Mouse (Mus musculus) liver, embryonic 13.5 days (tissue): ENCODE measurements around the gene A430078G23Rik. TPM values are rescaled to one million over a fixed set of nuclear protein-coding genes. Genes with fewer than 3 reads are reported as not detected.

ENCODE experiments used
- ATAC-seq: fragments of 200-750 bp; cut with Nextera tagmentation; 2 replicates; pipeline ENCODE4 v1.8.0; 2017; ENCODE audit warnings: low read depth, mild to moderate bottlenecking, moderate number of reproducible peaks, moderate library complexity
- DNase-seq: peaks from one replicate; pipeline ENCODE4 v3.0.0; 2022
- H3K27ac ChIP-seq: fragments of 300-500 bp; sonication (generic); 2 replicates; pipeline ENCODE4 v1.5.1; 2015; ENCODE audit warnings: moderate library complexity, mild to moderate bottlenecking, inconsistent platforms
- H3K27me3 ChIP-seq: fragments of 300-500 bp; sonication (generic); 2 replicates; pipeline ENCODE4 v1.6.1; 2015; ENCODE audit warnings: mild to moderate bottlenecking, inconsistent platforms
- H3K36me3 ChIP-seq: fragments of 300-500 bp; sonication (generic); 2 replicates; pipeline ENCODE4 v1.6.1; 2015; ENCODE audit warnings: mild to moderate bottlenecking, inconsistent platforms
- H3K4me1 ChIP-seq: fragments of 300-500 bp; sonication (generic); replicated peaks from 2 replicates; pipeline ENCODE4 v1.6.1; 2015; ENCODE audit warnings: inconsistent platforms
- H3K4me2 ChIP-seq: fragments of 300-500 bp; sonication (generic); 2 replicates; pipeline ENCODE4 v1.6.1; 2015; ENCODE audit warnings: inconsistent platforms, mild to moderate bottlenecking, moderate library complexity
- H3K4me3 ChIP-seq: fragments of 300-500 bp; sonication (generic); replicated peaks from 2 replicates; pipeline ENCODE4 v1.5.1; 2015; ENCODE audit warnings: mild to moderate bottlenecking, inconsistent platforms
- H3K9ac ChIP-seq: fragments of 300-500 bp; sonication (generic); 2 replicates; pipeline ENCODE4 v1.6.1; 2015; ENCODE audit warnings: mild to moderate bottlenecking, inconsistent platforms
- H3K9me3 ChIP-seq: fragments of 300-500 bp; sonication (generic); replicated peaks from 2 replicates; pipeline ENCODE4 v1.6.1; 2016; ENCODE audit warnings: inconsistent platforms
- WGBS: fragments of 180-500 bp; shearing (Covaris S2); methylation state at CpG from one replicate; pipeline ENCODE4 v1.1.7; 2015; ENCODE audit not compliant: insufficient replicate concordance; 5-methylcytosine and 5-hydroxymethylcytosine counted together
- polyA plus RNA-seq: library from polyadenylated mRNA; unstranded; fragments of >200 nt; fragmentation: Nextera tagmentation; extraction: Ambion mirVana; gene quantifications from 2 replicates; pipeline ENCODE4 v1.2.1, GENCODE M21; 2015

Gene A430078G23Rik
- polyA plus RNA-seq, 1 experiment from 2014 or later = 0.62 TPM

DNA sequence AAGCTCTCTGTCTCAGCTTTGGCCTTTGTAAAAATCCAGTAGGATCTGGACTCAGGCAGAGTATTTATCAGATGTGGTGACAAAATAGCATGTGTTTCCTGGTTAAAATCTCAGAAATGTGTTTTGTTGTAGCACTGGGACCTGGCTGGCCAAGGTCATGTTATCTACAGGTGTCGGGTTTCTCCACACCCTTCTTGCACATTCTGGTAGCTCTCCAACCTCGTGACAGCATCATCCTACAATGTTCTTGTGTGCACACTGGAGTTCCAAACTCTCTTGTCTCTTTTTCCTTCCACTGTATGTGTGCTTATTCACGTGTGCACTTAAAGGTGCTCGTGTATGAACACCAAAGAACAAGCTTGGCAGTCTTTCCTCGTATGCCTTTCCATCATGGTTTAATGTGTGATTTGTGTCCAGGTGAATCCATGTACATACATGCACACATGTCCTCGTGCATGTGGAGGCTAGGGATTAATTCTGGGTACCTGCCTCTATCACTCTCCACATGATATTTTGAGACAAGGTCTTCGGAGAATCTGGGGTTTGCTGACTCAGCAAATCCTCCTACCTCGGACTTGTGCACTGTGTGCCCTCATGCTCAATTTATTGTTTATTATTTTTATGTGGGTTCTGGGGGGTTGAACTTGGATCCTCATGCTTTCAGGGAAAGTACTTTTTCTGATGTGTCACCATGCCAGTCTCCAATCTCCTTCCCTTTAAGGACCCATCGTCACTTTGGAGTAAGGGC is 35.5 kb downstream of the A430078G23Rik start:
- no peak for DNase-seq
- 61% methylated on average over 9 of the region's 9 CpGs for WGBS
- Histone ChIP-seq H3K36me3 (no peaks in the 10 kb centered on the region), H3K27ac (no peak overlapping the region), H3K9ac (no peak overlapping the region), H3K4me1 (peaks cover 26% of the 10 kb centered on the region), H3K9me3 (no peaks in the 10 kb centered on the region), H3K4me3 (no peak overlapping the region), H3K27me3 (no peaks in the 10 kb centered on the region), H3K4me2 (no peak overlapping the region)
- ATAC-seq = no peak

DNA sequence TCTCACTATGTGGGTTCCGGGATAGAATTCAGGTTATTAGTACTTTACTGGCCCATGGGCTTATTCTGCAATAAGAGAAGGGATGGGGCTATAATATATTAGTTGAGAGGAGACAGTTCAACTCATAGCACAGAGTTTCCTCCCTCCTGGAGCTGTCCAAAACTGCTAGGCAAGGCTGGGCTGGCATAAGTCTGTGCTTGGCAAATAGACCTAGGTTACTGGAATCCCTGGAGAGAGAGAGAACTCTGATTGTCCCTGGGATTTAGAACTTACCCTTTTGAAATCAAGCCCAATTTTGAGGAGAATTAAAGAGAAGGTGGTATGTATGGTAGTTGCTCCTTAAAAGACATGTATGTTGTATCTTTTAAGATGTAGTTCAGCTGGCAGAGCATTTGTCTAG is 36.3 kb downstream of the A430078G23Rik start:
- ATAC-seq = no peak
- Histone ChIP-seq H3K36me3 (no peaks in the 10 kb centered on the region), H3K4me2 (no peak overlapping the region), H3K27ac (no peak overlapping the region), H3K4me1 (peaks cover 33% of the 10 kb centered on the region), H3K9me3 (no peaks in the 10 kb centered on the region), H3K9ac (no peak overlapping the region), H3K27me3 (no peaks in the 10 kb centered on the region), H3K4me3 (no peak overlapping the region)
- WGBS = 75% methylated on average over 1 of the region's 1 CpGs
- no peak for DNase-seq

DNA sequence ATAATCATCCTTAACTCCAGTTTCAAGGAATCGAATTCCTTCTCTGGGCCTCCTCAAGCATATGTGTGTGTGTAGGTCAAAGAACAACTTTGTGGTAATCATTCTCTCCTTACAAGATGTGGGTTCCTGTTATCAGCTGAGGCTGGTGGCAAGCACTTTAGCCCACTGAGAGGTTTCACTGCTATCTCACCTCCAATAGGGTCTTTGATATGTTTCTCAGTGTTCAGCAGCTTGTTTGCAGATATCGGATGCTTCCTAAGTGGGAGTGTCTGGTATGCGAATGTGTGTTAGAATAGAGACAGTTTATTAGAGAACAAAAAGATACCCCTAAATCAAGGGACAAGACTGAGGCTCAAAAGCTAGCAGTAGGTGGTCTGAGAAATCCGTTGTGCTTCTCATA is 39.1 kb downstream of the A430078G23Rik start:
- WGBS = 14% methylated on average over 4 of the region's 4 CpGs
- peak overlapping the region; percentile 89 for H3K4me2 ChIP-seq
- H3K27ac ChIP-seq = peak overlapping the region; percentile 54; the same call in 1 of the 2 replicates
- DNase-seq (peak; percentile 11), ATAC-seq (peak; percentile 35)
- no peaks in the 10 kb centered on the region for H3K9me3 ChIP-seq
- peak overlapping the region; percentile 80 for H3K4me3 ChIP-seq
- H3K9ac ChIP-seq = peak overlapping the region; percentile 85
- H3K27me3 ChIP-seq = no peaks in the 10 kb centered on the region
- H3K4me1 ChIP-seq = peaks cover 46% of the 10 kb centered on the region
- H3K36me3 ChIP-seq = peaks cover 7% of the 10 kb centered on the region; the same call in 1 of the 2 replicates

DNA sequence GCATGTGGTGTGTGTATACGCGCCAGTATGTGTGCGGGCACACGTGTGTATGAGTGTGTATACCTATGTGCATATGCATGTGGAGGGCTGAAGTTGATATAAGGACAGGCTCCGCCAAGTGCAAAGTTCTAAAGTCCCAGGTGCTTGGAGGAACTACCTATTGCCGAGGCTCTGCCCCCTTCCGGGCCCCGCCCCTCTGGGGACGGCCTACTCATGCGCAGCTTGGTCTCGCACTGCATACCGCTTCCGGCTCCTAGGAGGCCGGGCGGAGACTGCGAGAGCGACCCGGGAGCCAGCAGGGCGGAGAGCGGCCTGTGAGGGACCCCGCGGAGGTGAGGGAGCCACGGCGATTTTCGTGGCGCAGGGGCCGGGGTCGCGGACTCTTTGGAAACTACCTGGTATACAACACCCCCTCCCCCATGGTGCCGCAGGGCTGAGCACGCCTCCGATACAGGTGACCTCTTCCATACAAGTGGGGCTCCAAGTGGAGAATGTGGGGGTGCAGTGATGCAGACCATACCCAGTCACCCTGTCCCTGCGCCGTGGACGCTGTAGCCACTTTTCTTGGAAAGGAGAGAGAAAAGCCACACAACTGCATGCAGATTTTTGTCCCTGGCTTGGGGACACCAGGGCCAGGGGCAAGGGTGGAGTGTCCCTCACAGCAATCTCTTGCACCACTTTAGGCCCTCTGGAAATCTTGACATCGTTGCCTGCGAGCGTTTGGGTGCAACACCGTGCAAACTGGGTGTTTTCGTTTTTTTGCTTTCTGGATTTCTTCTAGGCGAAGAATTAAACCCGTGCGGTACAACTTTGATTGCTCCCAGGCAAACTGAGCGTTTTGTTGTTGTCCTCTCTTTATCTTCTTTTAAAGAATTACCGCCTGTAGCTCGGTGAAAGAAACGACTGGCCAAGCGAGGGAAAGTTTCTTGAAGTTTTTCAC is 39.8 kb downstream of the A430078G23Rik start, which contains the start of gene Arhgef18:
TSS of gene Arhgef18 (plus strand) at position 236 of the 940 bp plus-strand sequence.
- Histone ChIP-seq H3K9ac (peak within 1 kb of the TSS; percentile 85), H3K4me1 (peaks cover 51% of the 10 kb centered on the region), H3K27me3 (no peaks in the 10 kb centered on the region), H3K9me3 (no peaks in the 10 kb centered on the region), H3K4me3 (peak within 1 kb of the TSS; percentile 80), H3K36me3 (peaks cover 7% of the 10 kb centered on the region; the same call in 1 of the 2 replicates), H3K4me2 (peak within 1 kb of the TSS; percentile 89), H3K27ac (peak within 1 kb of the TSS; percentile 61; the same call in 1 of the 2 replicates)
- WGBS = 2% methylated on average over 47 of the region's 48 CpGs
- DNase-seq = peak; percentile 87
- peak; percentile 99 for ATAC-seq

DNA sequence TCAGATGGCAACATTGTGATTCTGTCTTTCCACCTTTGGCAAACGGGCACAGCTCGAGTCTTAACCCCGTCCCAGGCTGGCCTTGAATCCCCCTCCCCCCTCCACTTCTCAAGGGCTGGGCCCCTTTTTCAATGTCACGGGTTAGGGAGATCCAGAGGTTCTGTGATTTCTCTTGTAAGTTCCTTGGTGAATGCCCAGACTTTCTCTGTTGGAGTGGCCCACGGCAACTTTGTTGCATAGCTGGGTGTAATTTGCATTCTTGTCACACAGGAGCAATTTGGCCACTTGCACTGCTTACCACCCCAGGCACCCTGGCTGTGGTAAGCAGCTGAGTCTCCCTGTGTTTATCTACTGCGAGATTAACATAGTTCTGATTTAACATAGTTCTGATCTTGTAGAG is 41.4 kb downstream of the A430078G23Rik start:
- no peak overlapping the region for H3K27ac ChIP-seq
- 66% methylated on average over 6 of the region's 6 CpGs for WGBS
- H3K4me1 ChIP-seq = peaks cover 51% of the 10 kb centered on the region
- no peak overlapping the region for H3K4me3 ChIP-seq
- H3K9ac ChIP-seq = peak overlapping the region; percentile 20; the same call in 1 of the 2 replicates
- ATAC-seq = no peak
- peak overlapping the region; percentile 15; the same call in 1 of the 2 replicates for H3K4me2 ChIP-seq
- H3K9me3 ChIP-seq = no peaks in the 10 kb centered on the region
- no peaks in the 10 kb centered on the region for H3K27me3 ChIP-seq
- H3K36me3 ChIP-seq = peaks cover 7% of the 10 kb centered on the region; the same call in 1 of the 2 replicates
- DNase-seq = no peak

DNA sequence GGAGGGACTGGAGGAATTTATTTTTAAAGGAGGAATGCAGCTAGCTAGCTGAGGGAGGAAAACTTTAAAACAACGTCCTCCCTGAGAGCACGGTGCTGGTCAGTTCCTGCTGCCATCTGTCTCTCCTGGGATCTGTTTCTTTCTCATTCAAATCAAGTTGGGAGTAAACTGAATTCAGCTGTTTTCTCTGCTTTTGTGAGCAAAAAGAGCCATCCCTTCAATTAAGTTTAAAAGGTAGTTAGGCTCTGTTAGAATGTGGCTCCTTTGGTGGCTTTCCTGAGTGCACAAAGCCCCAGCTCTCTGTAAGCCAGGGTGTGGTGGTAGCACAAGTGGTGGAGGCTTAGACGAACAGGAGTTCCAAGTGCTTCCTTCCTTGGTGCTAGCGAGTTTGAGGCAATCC is 42.0 kb downstream of the A430078G23Rik start:
- H3K4me2 ChIP-seq = no peak overlapping the region
- H3K27ac ChIP-seq = no peak overlapping the region
- peaks cover 51% of the 10 kb centered on the region for H3K4me1 ChIP-seq
- H3K9me3 ChIP-seq = no peaks in the 10 kb centered on the region
- H3K4me3 ChIP-seq = no peak overlapping the region
- 47% methylated on average over 4 of the region's 4 CpGs for WGBS
- no peaks in the 10 kb centered on the region for H3K27me3 ChIP-seq
- no peak for ATAC-seq
- peaks cover 7% of the 10 kb centered on the region; the same call in 1 of the 2 replicates for H3K36me3 ChIP-seq
- no peak for DNase-seq
- H3K9ac ChIP-seq = no peak overlapping the region

DNA sequence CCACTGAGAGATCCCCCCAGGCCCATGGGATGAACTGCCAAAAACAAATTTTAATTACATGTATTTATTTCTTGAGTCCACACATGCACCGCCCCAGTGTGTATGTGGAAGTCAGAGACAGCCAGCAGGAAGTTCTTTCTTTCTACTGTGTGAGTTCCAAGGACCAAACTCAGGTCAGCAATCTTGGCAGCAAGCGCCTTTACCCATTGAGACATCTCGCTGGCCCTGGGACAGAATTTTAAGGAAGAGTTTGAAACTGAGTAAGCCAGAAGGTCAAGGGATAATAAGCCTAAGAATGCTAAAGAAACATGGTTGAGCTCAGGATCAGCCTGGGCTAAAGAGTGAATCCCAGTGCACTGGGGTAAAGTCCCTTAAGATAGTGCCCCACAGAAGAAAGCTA is 44.4 kb downstream of the A430078G23Rik start:
- 86% methylated on average over 3 of the region's 3 CpGs for WGBS
- no peak for ATAC-seq

DNA sequence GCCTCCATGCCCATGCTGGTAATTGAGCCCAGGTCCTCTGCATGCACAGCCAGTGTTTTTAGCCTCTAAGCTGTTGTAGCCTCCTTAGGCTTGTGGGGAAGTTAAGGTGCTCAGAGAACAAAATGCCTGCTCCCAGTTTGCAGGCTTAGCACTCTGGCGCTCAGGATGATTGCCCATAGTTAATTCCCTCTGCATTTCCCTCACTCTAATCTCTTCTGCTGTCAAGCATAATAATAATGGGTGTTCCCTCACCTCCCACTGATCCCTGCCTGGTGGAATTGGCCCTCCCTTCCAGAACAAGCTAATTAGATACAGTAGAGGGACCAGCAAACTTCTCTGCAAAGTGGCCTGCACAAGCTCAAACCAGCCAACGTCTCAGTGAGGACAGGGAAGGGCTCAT is 47.3 kb downstream of the A430078G23Rik start:
- Histone ChIP-seq H3K4me1 (peaks cover 11% of the 10 kb centered on the region), H3K9me3 (no peaks in the 10 kb centered on the region), H3K4me3 (no peak overlapping the region), H3K9ac (no peak overlapping the region), H3K4me2 (no peak overlapping the region), H3K27me3 (no peaks in the 10 kb centered on the region), H3K36me3 (peaks cover 11% of the 10 kb centered on the region), H3K27ac (no peak overlapping the region)
- no peak for DNase-seq
- 55% methylated on average over 2 of the region's 2 CpGs for WGBS
- ATAC-seq = no peak

More for the DNA sequence above, 44.4 kb downstream of the A430078G23Rik start:
- H3K9me3 ChIP-seq = no peaks in the 10 kb centered on the region
- no peak overlapping the region for H3K4me2 ChIP-seq
- H3K36me3 ChIP-seq = peaks cover 11% of the 10 kb centered on the region
- DNase-seq = no peak
- H3K4me1 ChIP-seq = peaks cover 37% of the 10 kb centered on the region
- no peaks in the 10 kb centered on the region for H3K27me3 ChIP-seq
- H3K27ac ChIP-seq = no peak overlapping the region
- no peak overlapping the region for H3K4me3 ChIP-seq
- H3K9ac ChIP-seq = no peak overlapping the region

DNA sequence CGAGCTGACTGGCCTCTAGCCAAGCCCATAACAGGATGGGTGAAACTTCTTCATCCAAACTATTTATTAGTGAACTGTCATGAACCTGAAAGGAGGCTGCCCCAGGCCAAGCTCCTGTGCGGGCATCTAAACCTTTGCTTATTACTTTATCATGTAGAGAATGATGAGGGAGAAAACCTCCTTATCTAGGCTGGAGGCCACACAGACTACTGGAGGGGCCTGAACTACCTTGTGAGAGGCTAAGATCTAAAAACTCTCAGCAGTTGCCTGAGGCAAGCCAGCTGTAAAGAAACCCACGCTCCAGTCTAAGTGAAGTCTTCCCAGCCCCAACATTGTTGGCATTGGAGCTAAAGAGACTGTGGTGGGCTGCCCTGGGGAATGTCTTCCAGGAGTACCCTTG is 54.2 kb downstream of the A430078G23Rik start:
- H3K4me2 ChIP-seq = peak overlapping the region; percentile 13
- 39% methylated on average over 3 of the region's 3 CpGs for WGBS
- H3K36me3 ChIP-seq = no peaks in the 10 kb centered on the region
- no peak overlapping the region for H3K9ac ChIP-seq
- peak; percentile 63 for ATAC-seq
- no peaks in the 10 kb centered on the region for H3K9me3 ChIP-seq
- H3K4me1 ChIP-seq = peaks cover 60% of the 10 kb centered on the region
- no peak overlapping the region for H3K27ac ChIP-seq
- peak; percentile 27 for DNase-seq
- H3K27me3 ChIP-seq = no peaks in the 10 kb centered on the region
- no peak overlapping the region for H3K4me3 ChIP-seq

DNA sequence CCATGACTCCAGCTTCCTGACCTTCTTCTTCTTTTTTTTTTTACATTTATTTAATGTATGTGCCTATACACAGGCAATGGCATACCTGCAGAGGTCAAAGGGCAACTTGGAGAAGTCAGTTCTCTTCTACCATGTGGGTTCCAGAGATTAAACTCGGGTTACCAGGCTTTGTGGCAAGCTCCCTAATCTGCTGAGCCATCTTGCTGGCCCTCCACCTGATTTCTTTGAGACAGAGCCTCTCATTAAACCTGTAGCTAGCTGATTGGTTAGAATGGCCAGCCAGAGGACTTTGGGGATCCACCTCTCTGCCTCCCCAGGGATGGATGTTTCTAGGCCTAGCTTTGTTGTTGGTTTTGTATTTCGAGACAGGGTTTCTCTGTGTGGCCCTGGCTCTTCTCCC is 57.9 kb downstream of the A430078G23Rik start:
- Histone ChIP-seq H3K9ac (no peak overlapping the region), H3K4me1 (peaks cover 95% of the 10 kb centered on the region), H3K27me3 (no peaks in the 10 kb centered on the region), H3K4me2 (peak overlapping the region; percentile 44), H3K36me3 (no peaks in the 10 kb centered on the region), H3K4me3 (no peak overlapping the region), H3K9me3 (no peaks in the 10 kb centered on the region), H3K27ac (peak overlapping the region; percentile 77)
- peak; percentile 41 for ATAC-seq
- WGBS = 33% methylated on average over 2 of the region's 2 CpGs
- DNase-seq = peak; percentile 57

DNA sequence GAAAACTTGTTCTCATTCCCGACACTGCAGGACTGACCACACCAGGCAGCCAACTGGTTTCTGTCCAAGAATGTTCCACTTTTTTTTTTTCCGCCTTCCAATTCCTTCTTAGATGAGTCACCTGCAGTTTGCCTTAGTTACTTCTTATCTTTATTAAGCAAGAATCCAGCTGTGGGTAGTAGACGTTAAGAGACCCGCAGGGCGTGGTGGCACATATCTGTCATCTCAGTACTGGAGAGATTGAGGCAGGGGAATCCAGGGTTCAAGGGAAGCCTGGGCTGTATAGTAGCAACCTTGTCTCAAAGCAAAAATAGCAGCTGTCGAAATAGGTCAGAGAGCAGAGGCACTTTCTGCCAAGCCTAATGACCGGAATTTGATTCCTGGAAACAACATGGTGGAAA is 58.7 kb downstream of the A430078G23Rik start:
- H3K4me2 ChIP-seq = peak overlapping the region; percentile 44

More for the DNA sequence above, 58.7 kb downstream of the A430078G23Rik start:
- peak overlapping the region; percentile 10; the same call in 1 of the 2 replicates for H3K9ac ChIP-seq
- no peaks in the 10 kb centered on the region for H3K27me3 ChIP-seq
- H3K27ac ChIP-seq = peak overlapping the region; percentile 77
- no peaks in the 10 kb centered on the region for H3K36me3 ChIP-seq
- DNase-seq (peak; percentile 72), ATAC-seq (peak; percentile 85)
- H3K9me3 ChIP-seq = no peaks in the 10 kb centered on the region
- H3K4me1 ChIP-seq = peaks cover 94% of the 10 kb centered on the region
- 19% methylated on average over 7 of the region's 7 CpGs for WGBS
- no peak overlapping the region for H3K4me3 ChIP-seq
